Mouse (Mus musculus) layer of hippocampus, adult 6 months (tissue): ENCODE measurements around the gene 9430015G10Rik. TPM values are rescaled to one million over a fixed set of nuclear protein-coding genes. Genes with fewer than 3 reads are reported as not detected.

ENCODE experiments used
- long read RNA-seq, 2 experiments: library from polyadenylated mRNA; unstranded; transcript quantifications; one replicate each; pipeline ENCODE4 v2.0.0; 2019 to 2020
- polyA plus RNA-seq: library from polyadenylated mRNA; unstranded; fragments of <200 nt; fragmentation: Nextera tagmentation; gene quantifications from 2 replicates; pipeline ENCODE4 v1.2.3, GENCODE M21; 2021

The 9430015G10Rik gene
- polyA plus RNA-seq = 5.7 and 6.6 TPM in 2 replicates
- long read RNA-seq, experiment 1, partial matches to known transcripts = 1 of 9 reads
- long read RNA-seq, experiment 1, other reads (novel, unspliced or antisense) = 5 of 9 reads
- long read RNA-seq, experiment 2, transcript 9430015G10Rik-201 (10 exons, 2,528 nt) = minor isoform, 9 of 39 reads
- long read RNA-seq, experiment 2, transcript 9430015G10Rik-208 (10 exons, 2,660 nt) = major isoform, 10 of 39 reads
- long read RNA-seq, experiment 2, partial matches to known transcripts = 2 of 39 reads
- long read RNA-seq, experiment 2, other reads (novel, unspliced or antisense) = 17 of 39 reads

GRCm38 (mm10) chr4:156109570-156110331 lies at the start of gene 9430015G10Rik:
Gene 9430015G10Rik, plus strand, starts transcription at chr4:156109982.

GRCm38 (mm10) chr4:156130436-156130835 lies 20.7 kb downstream of the 9430015G10Rik start, which contains the start of gene Rnf223:
Gene Rnf223, plus strand, starts transcription at chr4:156130513.

Other genes starting within 250 kb of the 9430015G10Rik start
- gene Tas1r3, start 246.6 kb upstream of the 9430015G10Rik start, polyA plus RNA-seq = 0.05 and 0.08 TPM in 2 replicates
- gene Cptp, start 240.5 kb upstream of the 9430015G10Rik start, polyA plus RNA-seq = 14.0 and 15.0 TPM in 2 replicates
- 35.4 and 38.5 TPM in 2 replicates for gene Ints11, start 240.4 kb upstream of the 9430015G10Rik start, polyA plus RNA-seq
- 45.2 and 57.4 TPM in 2 replicates for gene Pusl1, start 218.2 kb upstream of the 9430015G10Rik start, polyA plus RNA-seq
- 25.0 and 25.7 TPM in 2 replicates for gene Acap3, start 218.2 kb upstream of the 9430015G10Rik start, polyA plus RNA-seq
- 39.1 and 45.7 TPM in 2 replicates for gene Ube2j2, start 166.2 kb upstream of the 9430015G10Rik start, polyA plus RNA-seq
- gene C1qtnf12, start 147.7 kb upstream of the 9430015G10Rik start, polyA plus RNA-seq = 24.1 and 39.1 TPM in 2 replicates
- gene B3galt6, start 117.3 kb upstream of the 9430015G10Rik start, polyA plus RNA-seq = 22.8 and 23.7 TPM in 2 replicates
- gene Sdf4, start 117.1 kb upstream of the 9430015G10Rik start, polyA plus RNA-seq = 149 and 160 TPM in 2 replicates
- gene Tnfrsf4, start 96.1 kb upstream of the 9430015G10Rik start, polyA plus RNA-seq = not detected in 2 replicates
- 0.21 and 0.23 TPM in 2 replicates for gene Tnfrsf18, start 83.8 kb upstream of the 9430015G10Rik start, polyA plus RNA-seq
- 0.19 and 0.30 TPM in 2 replicates for gene Ttll10, start 50.6 kb upstream of the 9430015G10Rik start, polyA plus RNA-seq
- 0.08 TPM in 1 of 2 replicates, not detected in the other for gene Rnf223, start 20.5 kb downstream of the 9430015G10Rik start, polyA plus RNA-seq
- gene Agrn, start 87.5 kb downstream of the 9430015G10Rik start, polyA plus RNA-seq = 11.2 and 12.8 TPM in 2 replicates
- gene Isg15, start 90.8 kb downstream of the 9430015G10Rik start, polyA plus RNA-seq = 0.65 and 1.7 TPM in 2 replicates
- gene AW011738, start 93.3 kb downstream of the 9430015G10Rik start, polyA plus RNA-seq = 0.93 and 1.3 TPM in 2 replicates
- 0.34 and 0.39 TPM in 2 replicates for gene Perm1, start 105.9 kb downstream of the 9430015G10Rik start, polyA plus RNA-seq
- 2.8 and 3.1 TPM in 2 replicates for gene Plekhn1, start 124.9 kb downstream of the 9430015G10Rik start, polyA plus RNA-seq
- 7.8 and 8.0 TPM in 2 replicates for gene Noc2l, start 126.0 kb downstream of the 9430015G10Rik start, polyA plus RNA-seq
- 0.54 and 0.68 TPM in 2 replicates for gene Samd11, start 145.7 kb downstream of the 9430015G10Rik start, polyA plus RNA-seq
- not detected in 2 replicates for gene Vmn2r-ps159, start 221.1 kb downstream of the 9430015G10Rik start, polyA plus RNA-seq